Mouse (Mus musculus) kidney, embryonic 15.5 days (tissue): ENCODE measurements around the gene Erich3. TPM values are rescaled to one million over a fixed set of nuclear protein-coding genes. Genes with fewer than 3 reads are reported as not detected.

Experiments used
- ATAC-seq: fragments of 200-750 bp; cut with Nextera tagmentation; replicated peaks from 2 replicates; pipeline ENCODE4 v1.8.0; 2017; ENCODE audit warnings: moderate TSS enrichment; ENCODE audit not compliant: low FRiP score
- H3K27ac ChIP-seq: fragments of 300-500 bp; sonication (generic); 2 replicates; pipeline ENCODE4 v1.5.1; 2015; ENCODE audit warnings: mild to moderate bottlenecking, inconsistent platforms
- H3K27me3 ChIP-seq: fragments of 300-500 bp; sonication (generic); 2 replicates; pipeline ENCODE4 v1.6.1; 2015; ENCODE audit warnings: inconsistent platforms
- H3K36me3 ChIP-seq: fragments of 300-500 bp; sonication (generic); 2 replicates; pipeline ENCODE4 v1.6.1; 2015; ENCODE audit warnings: inconsistent platforms
- H3K4me1 ChIP-seq: fragments of 300-500 bp; sonication (generic); 2 replicates; pipeline ENCODE4 v1.6.1; 2015; ENCODE audit warnings: inconsistent platforms
- H3K4me2 ChIP-seq: fragments of 300-500 bp; sonication (generic); 2 replicates; pipeline ENCODE4 v1.6.1; 2015; ENCODE audit warnings: moderate library complexity, mild to moderate bottlenecking, inconsistent platforms
- H3K4me3 ChIP-seq: fragments of 300-500 bp; sonication (generic); replicated peaks from 2 replicates; pipeline ENCODE4 v1.5.1; 2015; ENCODE audit warnings: mild to moderate bottlenecking, inconsistent platforms
- H3K9ac ChIP-seq: fragments of 300-500 bp; sonication (generic); 2 replicates; pipeline ENCODE4 v1.6.1; 2015; ENCODE audit warnings: mild to moderate bottlenecking, inconsistent platforms
- H3K9me3 ChIP-seq: fragments of 300-500 bp; sonication (generic); replicated peaks from 2 replicates; pipeline ENCODE4 v1.6.1; 2016; ENCODE audit warnings: inconsistent platforms
- WGBS: fragments of 180-500 bp; shearing (Covaris S2); methylation state at CpG from one replicate; pipeline ENCODE4 v1.1.7; 2015; ENCODE audit warnings: mixed read lengths; 5-methylcytosine and 5-hydroxymethylcytosine counted together
- polyA plus RNA-seq: library from polyadenylated mRNA; unstranded; fragments of >200 nt; fragmentation: Nextera tagmentation; extraction: Ambion mirVana; gene quantifications from 2 replicates; pipeline ENCODE4 v1.2.1, GENCODE M21; 2015

The Erich3 gene
- polyA plus RNA-seq, 1 experiment from 2014 or later: 0.10 TPM

- Histone ChIP-seq H3K27me3 (peaks cover 20% of the 10 kb centered on the region; the same call in 1 of the 2 replicates), H3K4me3 (no peak overlapping the region)
- no peak for ATAC-seq
Measured at GRCm38 (mm10) chr3:154778836-154779595, 115.4 kb downstream of the Erich3 start.

GRCm38 (mm10) chr3:154786354-154786753, 122.7 kb downstream of the Erich3 start:
- ATAC-seq: no peak
- H3K4me2 ChIP-seq: no peak overlapping the region
- H3K9me3 ChIP-seq: no peaks in the 10 kb centered on the region
- H3K4me1 ChIP-seq: no peaks in the 10 kb centered on the region
- WGBS: 90% methylated on average over 9 of the region's 9 CpGs
- no peak overlapping the region for H3K9ac ChIP-seq
- no peaks in the 10 kb centered on the region for H3K27me3 ChIP-seq
- no peak overlapping the region for H3K27ac ChIP-seq
- H3K36me3 ChIP-seq: no peaks in the 10 kb centered on the region
- H3K4me3 ChIP-seq: no peak overlapping the region

More at GRCm38 (mm10) chr3:154778836-154779595, 115.4 kb downstream of the Erich3 start:
- Histone ChIP-seq H3K36me3 (no peaks in the 10 kb centered on the region), H3K27ac (no peak overlapping the region), H3K4me2 (no peak overlapping the region), H3K9me3 (no peaks in the 10 kb centered on the region), H3K9ac (no peak overlapping the region), H3K4me1 (no peaks in the 10 kb centered on the region)
- 64% methylated on average over 6 of the region's 6 CpGs for WGBS

- Histone ChIP-seq H3K4me2 (no peak overlapping the region), H3K4me3 (no peak overlapping the region), H3K4me1 (no peaks in the 10 kb centered on the region), H3K9me3 (no peaks in the 10 kb centered on the region), H3K27ac (no peak overlapping the region), H3K36me3 (no peaks in the 10 kb centered on the region), H3K27me3 (no peaks in the 10 kb centered on the region), H3K9ac (no peak overlapping the region)
- no peak for ATAC-seq
- 78% methylated on average over 3 of the region's 3 CpGs for WGBS
Measured at GRCm38 (mm10) chr3:154787611-154788010, 124.0 kb downstream of the Erich3 start.

- H3K27me3 ChIP-seq: no peaks in the 10 kb centered on the region
- no peak overlapping the region for H3K9ac ChIP-seq
- no peaks in the 10 kb centered on the region for H3K9me3 ChIP-seq
- 85% methylated on average over 4 of the region's 4 CpGs for WGBS
- no peaks in the 10 kb centered on the region for H3K36me3 ChIP-seq
- ATAC-seq: no peak
- no peak overlapping the region for H3K4me2 ChIP-seq
- H3K4me3 ChIP-seq: no peak overlapping the region
- H3K4me1 ChIP-seq: no peaks in the 10 kb centered on the region
- H3K27ac ChIP-seq: no peak overlapping the region
Measured at GRCm38 (mm10) chr3:154793571-154793970, 129.9 kb downstream of the Erich3 start.

- Histone ChIP-seq H3K4me1 (no peaks in the 10 kb centered on the region), H3K27ac (no peak overlapping the region), H3K9ac (no peak overlapping the region), H3K36me3 (no peaks in the 10 kb centered on the region), H3K4me2 (no peak overlapping the region), H3K9me3 (no peaks in the 10 kb centered on the region), H3K27me3 (no peaks in the 10 kb centered on the region), H3K4me3 (no peak overlapping the region)
- no peak for ATAC-seq
- 78% methylated on average over 4 of the region's 4 CpGs for WGBS
Measured at GRCm38 (mm10) chr3:154798806-154799205, 135.1 kb downstream of the Erich3 start.

GRCm38 (mm10) chr3:154800454-154800853, 136.8 kb downstream of the Erich3 start:
- Histone ChIP-seq H3K9ac (no peak overlapping the region), H3K36me3 (no peaks in the 10 kb centered on the region), H3K27me3 (no peaks in the 10 kb centered on the region), H3K4me1 (no peaks in the 10 kb centered on the region), H3K27ac (no peak overlapping the region), H3K4me2 (no peak overlapping the region), H3K4me3 (no peak overlapping the region), H3K9me3 (no peaks in the 10 kb centered on the region)
- WGBS: 43% methylated on average over 8 of the region's 8 CpGs
- no peak for ATAC-seq

GRCm38 (mm10) chr3:154800888-154801429, 137.3 kb downstream of the Erich3 start:
- no peak overlapping the region for H3K27ac ChIP-seq
- H3K9me3 ChIP-seq: no peaks in the 10 kb centered on the region
- no peak for ATAC-seq
- no peak overlapping the region for H3K9ac ChIP-seq
- WGBS: 35% methylated on average over 8 of the region's 8 CpGs
- H3K27me3 ChIP-seq: no peaks in the 10 kb centered on the region
- H3K36me3 ChIP-seq: no peaks in the 10 kb centered on the region
- no peak overlapping the region for H3K4me3 ChIP-seq
- H3K4me2 ChIP-seq: no peak overlapping the region
- H3K4me1 ChIP-seq: no peaks in the 10 kb centered on the region

GRCm38 (mm10) chr3:154806626-154807025, 143.0 kb downstream of the Erich3 start:
- H3K27ac ChIP-seq: 0 out of 2 replicates have a peak overlapping the region, but pooled peaks have one; percentile 13
- peak; percentile 66; the same call in 1 of the 2 replicates for ATAC-seq
- H3K4me1 ChIP-seq: 0 out of 2 replicates have a peak, but pooled peaks cover 6% of the 10 kb centered on the region
- no peaks in the 10 kb centered on the region for H3K36me3 ChIP-seq
- 10% methylated on average over 7 of the region's 7 CpGs for WGBS
- H3K9ac ChIP-seq: no peak overlapping the region
- no peaks in the 10 kb centered on the region for H3K9me3 ChIP-seq
- H3K27me3 ChIP-seq: no peaks in the 10 kb centered on the region
- no peak overlapping the region for H3K4me3 ChIP-seq
- no peak overlapping the region for H3K4me2 ChIP-seq

GRCm38 (mm10) chr3:154810273-154810870, 146.7 kb downstream of the Erich3 start:
- 64% methylated on average over 7 of the region's 7 CpGs for WGBS
- no peak for ATAC-seq
- H3K4me3 ChIP-seq: no peak overlapping the region

GRCm38 (mm10) chr3:154811281-154811680, 147.6 kb downstream of the Erich3 start:
- no peak for ATAC-seq
- Histone ChIP-seq H3K9me3 (no peaks in the 10 kb centered on the region), H3K27me3 (no peaks in the 10 kb centered on the region), H3K4me1 (0 out of 2 replicates have a peak, but pooled peaks cover 6% of the 10 kb centered on the region), H3K4me2 (no peak overlapping the region), H3K36me3 (no peaks in the 10 kb centered on the region), H3K27ac (no peak overlapping the region), H3K4me3 (no peak overlapping the region), H3K9ac (no peak overlapping the region)
- WGBS: 44% methylated on average over 9 of the region's 9 CpGs

More at GRCm38 (mm10) chr3:154810273-154810870, 146.7 kb downstream of the Erich3 start:
- 0 out of 2 replicates have a peak, but pooled peaks cover 6% of the 10 kb centered on the region for H3K4me1 ChIP-seq
- no peak overlapping the region for H3K9ac ChIP-seq
- H3K36me3 ChIP-seq: no peaks in the 10 kb centered on the region
- H3K27ac ChIP-seq: no peak overlapping the region
- no peak overlapping the region for H3K4me2 ChIP-seq
- H3K27me3 ChIP-seq: no peaks in the 10 kb centered on the region
- H3K9me3 ChIP-seq: no peaks in the 10 kb centered on the region

GRCm38 (mm10) chr3:154811833-154812232, 148.2 kb downstream of the Erich3 start:
- Histone ChIP-seq H3K27me3 (peaks cover 4% of the 10 kb centered on the region), H3K9ac (no peak overlapping the region), H3K4me3 (no peak overlapping the region), H3K4me1 (0 out of 2 replicates have a peak, but pooled peaks cover under 1% of the 10 kb centered on the region), H3K4me2 (no peak overlapping the region), H3K27ac (no peak overlapping the region), H3K9me3 (no peaks in the 10 kb centered on the region), H3K36me3 (no peaks in the 10 kb centered on the region)
- no peak for ATAC-seq
- WGBS: 70% methylated on average over 9 of the region's 9 CpGs

GRCm38 (mm10) chr3:154812893-154813292, 149.2 kb downstream of the Erich3 start:
- Histone ChIP-seq H3K36me3 (no peaks in the 10 kb centered on the region), H3K4me2 (no peak overlapping the region), H3K9me3 (no peaks in the 10 kb centered on the region), H3K27ac (no peak overlapping the region), H3K4me3 (no peak overlapping the region), H3K9ac (no peak overlapping the region), H3K27me3 (peaks cover 10% of the 10 kb centered on the region), H3K4me1 (no peaks in the 10 kb centered on the region)
- peak; percentile 59; the same call in 1 of the 2 replicates for ATAC-seq
- 57% methylated on average over 1 of the region's 1 CpGs for WGBS
